Mouse (Mus musculus) olfactory bulb, adult 2 months (tissue): ENCODE results near the gene Bloc1s2.

Experiments
- CTCF ChIP-seq: fragments of 200-500 bp; IDR thresholded peaks from 2 replicates; pipeline ENCODE4 v1.5.1; 2012; ENCODE audit warnings: low read depth, mild to moderate bottlenecking, low read length, moderate library complexity; ENCODE audit not compliant: insufficient read depth
- POLR2A ChIP-seq: fragments of 200-500 bp; IDR thresholded peaks from 2 replicates; pipeline ENCODE4 v1.6.1; 2012; ENCODE audit warnings: mild to moderate bottlenecking, low read depth, low read length, moderate library complexity; ENCODE audit not compliant: insufficient read depth

GRCm38 (mm10) chr19:44146951-44147350 lies 705 bp upstream of the Bloc1s2 start:
- no peak for TF ChIP-seq POLR2A
- TF ChIP-seq CTCF = no peak
